Mouse (Mus musculus) naive thymus-derived CD4-positive, alpha-beta T cell, adult 2 months (primary cell): ENCODE measurements around the gene Gm11937.

Experiments
- DNase-seq: peaks from one replicate; pipeline ENCODE4 v3.0.0-alpha.2; 2011; ENCODE audit warnings: low read depth

Gene Gm11937

GRCm38 (mm10) chr11:99581564-99581963 is 28.4 kb downstream of the Gm11937 start:
- DNase-seq, result no peak

- no peak for DNase-seq
Observed at GRCm38 (mm10) chr11:99581051-99581450, 28.9 kb downstream of the Gm11937 start.

GRCm38 (mm10) chr11:99580636-99581035 is 29.4 kb downstream of the Gm11937 start, which contains the start of gene Krtap1-5:
Krtap1-5 (minus strand) TSS chr11:99581016.
- DNase-seq, result no peak

- peak; percentile 59 for DNase-seq
Observed at GRCm38 (mm10) chr11:99574106-99574505, 35.9 kb downstream of the Gm11937 start.

GRCm38 (mm10) chr11:99573164-99573563 is 36.8 kb downstream of the Gm11937 start:
- DNase-seq, result no peak

GRCm38 (mm10) chr11:99566530-99566929 is 43.5 kb downstream of the Gm11937 start, which contains the start of gene Krtap3-1:
Krtap3-1 (minus strand) TSS chr11:99566630.
- DNase-seq, result no peak

- DNase-seq, result no peak
Observed at GRCm38 (mm10) chr11:99562580-99562979, 47.4 kb downstream of the Gm11937 start.
